Mouse (Mus musculus) liver, adult (tissue): ENCODE measurements around the gene Milr1.

Source experiments
- GATA4 ChIP-seq: IDR thresholded peaks from 2 replicates; pipeline ENCODE4 v1.6.1; 2014; ENCODE audit warnings: mild to moderate bottlenecking, low read length; ENCODE audit not compliant: insufficient replicate concordance

The Milr1 gene

DNA sequence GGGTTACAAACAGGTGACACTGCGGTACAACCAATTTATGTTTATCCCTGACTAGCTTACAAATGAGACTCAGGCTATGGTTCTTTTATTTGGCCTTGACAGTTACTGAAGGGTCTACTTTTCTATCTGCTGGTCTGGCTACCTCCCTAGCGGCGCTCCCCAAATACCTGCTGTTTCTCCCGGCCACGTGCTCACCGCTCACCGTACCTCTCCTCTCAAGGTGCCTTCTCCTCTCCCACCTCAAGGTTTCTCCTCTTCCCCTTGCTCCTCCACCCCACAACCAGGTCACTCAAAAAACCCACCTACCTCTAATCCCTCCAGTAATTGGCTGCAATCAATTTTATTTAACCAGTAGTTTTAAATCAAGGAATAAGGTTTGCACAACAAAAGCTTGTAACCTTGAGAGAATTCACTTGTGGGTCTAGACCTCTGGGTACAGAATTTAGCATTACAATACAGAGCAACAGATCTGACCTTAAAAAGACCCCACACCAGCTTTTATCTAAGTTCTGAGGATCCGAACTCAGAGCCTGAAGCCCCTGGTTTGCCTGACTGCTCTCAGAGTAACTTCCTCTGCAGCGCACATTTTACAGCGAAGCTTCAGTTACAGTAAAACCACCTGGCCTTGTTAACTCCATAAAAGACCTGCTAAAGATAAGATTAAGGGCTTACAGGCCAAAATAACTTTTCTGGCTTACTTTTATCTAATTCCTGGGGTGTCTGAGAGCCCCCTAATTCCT is 26.7 kb upstream of the Milr1 start:
- no peak for TF ChIP-seq GATA4

GRCm38 (mm10) chr11:106727967-106728366 is 23.1 kb upstream of the Milr1 start:
- TF ChIP-seq GATA4, result no peak

- peak; percentile 76 for TF ChIP-seq GATA4
Observed at GRCm38 (mm10) chr11:106728402-106729366, 22.3 kb upstream of the Milr1 start.

GRCm38 (mm10) chr11:106729656-106730055 is 21.4 kb upstream of the Milr1 start:
- TF ChIP-seq GATA4, result no peak

DNA sequence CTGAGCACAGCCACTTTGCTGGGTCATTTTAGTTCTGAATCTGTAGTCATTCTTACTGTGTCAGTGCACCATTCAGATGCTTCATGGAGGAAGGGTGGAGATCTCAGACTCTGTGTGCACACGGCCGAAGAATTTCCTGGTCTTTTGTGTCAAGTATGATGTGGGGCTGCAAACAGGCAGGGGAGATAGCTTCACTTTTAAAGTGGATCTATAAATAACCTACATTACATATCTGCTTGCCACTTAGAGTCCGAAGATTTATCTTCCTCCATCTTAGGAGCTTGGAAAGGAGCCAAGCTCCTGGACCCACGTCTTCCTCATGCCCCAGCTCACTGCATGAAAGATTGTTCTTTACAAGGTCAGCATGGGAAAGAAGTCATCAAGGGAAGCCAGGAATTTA is 20.3 kb upstream of the Milr1 start:
- TF ChIP-seq GATA4, result no peak

GRCm38 (mm10) chr11:106736614-106737013 is 14.4 kb upstream of the Milr1 start:
- no peak for TF ChIP-seq GATA4

- no peak for TF ChIP-seq GATA4
Observed at GRCm38 (mm10) chr11:106737178-106737621, 13.8 kb upstream of the Milr1 start.

DNA sequence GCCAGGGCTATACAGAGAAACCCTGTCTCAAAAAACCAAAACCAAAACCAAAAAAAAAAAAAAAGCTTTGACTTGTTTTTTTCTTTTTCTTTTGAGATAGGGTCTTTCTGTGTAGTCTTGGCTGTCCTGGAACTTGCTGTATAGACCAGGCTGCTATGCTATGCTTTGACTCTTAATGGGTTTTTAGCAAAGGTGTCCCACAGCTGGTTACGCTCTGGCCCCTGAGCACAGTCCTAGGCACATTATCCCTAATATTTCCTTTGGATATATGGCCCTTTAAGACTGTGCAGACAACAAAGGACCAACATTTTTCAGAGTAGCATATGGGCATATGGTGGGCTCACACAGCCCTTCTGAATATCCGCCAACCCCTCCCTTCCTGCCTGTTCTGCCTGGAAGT is 11.9 kb upstream of the Milr1 start:
- no peak for TF ChIP-seq GATA4

DNA sequence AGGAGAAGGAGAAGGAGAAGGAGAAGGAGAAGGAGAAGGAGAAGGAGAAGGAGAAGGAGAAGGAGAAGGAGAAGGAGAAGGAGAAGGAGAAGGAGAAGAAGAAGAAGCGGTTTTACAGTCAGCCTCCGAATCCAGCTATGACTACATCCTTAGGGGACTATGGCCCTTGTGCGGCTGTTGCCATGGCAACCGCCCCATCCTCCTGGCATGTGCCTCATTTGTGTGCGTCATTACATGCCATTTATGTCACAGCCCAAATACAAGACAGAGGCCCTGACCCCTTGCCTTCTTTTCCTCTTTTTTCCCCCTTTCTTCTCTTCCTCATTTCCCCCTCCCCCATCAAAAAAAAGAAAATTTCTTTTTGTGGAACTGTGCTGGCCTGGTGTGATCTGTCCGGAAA is 9.8 kb upstream of the Milr1 start:
- TF ChIP-seq GATA4, result no peak

- no peak for TF ChIP-seq GATA4
Observed at GRCm38 (mm10) chr11:106741826-106742225, 9.2 kb upstream of the Milr1 start.

GRCm38 (mm10) chr11:106742388-106742841 is 8.6 kb upstream of the Milr1 start:
- no peak for TF ChIP-seq GATA4

DNA sequence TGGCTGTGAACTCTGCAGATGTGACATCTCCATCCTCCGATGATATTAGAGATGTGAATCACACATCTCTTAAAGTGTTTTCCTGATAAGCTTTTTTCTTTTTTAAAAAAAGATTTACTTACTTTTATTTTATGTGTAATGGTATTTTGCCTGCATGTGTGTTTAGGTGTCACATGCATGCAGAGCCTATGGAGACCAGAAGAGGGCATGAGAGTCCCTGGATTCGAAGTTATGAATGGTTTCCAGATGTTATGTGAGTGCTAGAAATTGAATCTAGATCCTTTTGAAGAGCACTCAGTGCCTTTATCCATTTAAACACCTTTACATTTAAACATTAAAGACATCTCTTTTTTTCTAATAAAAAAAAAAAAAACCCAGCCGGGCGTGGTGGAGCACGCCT is 6.1 kb upstream of the Milr1 start:
- TF ChIP-seq GATA4, result no peak

DNA sequence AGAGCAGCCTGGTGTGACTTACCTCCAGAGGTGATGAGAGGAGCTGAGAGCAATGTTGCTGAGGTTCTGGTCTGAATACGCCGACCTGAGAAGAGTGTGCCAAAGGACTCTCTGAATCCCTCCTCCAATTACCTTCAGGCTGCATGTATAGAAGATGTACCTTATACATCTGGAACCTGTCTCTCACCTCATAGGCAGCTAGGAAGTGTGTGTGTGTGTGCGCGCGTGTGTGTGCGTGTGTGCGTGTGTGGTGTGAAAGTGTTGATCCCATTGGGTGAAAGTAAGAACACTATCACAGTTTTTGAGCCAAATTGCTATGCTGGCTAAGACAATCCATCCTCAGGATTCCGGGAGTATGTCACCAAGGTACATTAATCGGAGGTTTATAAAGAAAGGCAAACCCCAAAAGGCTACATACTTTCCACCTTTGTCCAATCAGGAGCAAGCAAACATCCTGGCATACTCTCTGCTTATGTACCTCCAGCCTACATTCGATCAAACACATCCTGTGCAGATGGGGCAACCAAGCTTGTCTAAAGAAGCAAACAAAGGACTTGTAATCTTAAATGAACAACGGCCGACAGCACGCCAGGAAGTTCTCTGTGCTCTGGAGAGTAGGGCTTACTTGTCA is 790 bp upstream of the Milr1 start, which contains the start of gene Pecam1:
Pecam1 (minus strand) TSS at position 508 of the 631 bp plus-strand sequence.
- no peak for TF ChIP-seq GATA4

GRCm38 (mm10) chr11:106752103-106752502 is 1.1 kb downstream of the Milr1 start:
- no peak for TF ChIP-seq GATA4

DNA sequence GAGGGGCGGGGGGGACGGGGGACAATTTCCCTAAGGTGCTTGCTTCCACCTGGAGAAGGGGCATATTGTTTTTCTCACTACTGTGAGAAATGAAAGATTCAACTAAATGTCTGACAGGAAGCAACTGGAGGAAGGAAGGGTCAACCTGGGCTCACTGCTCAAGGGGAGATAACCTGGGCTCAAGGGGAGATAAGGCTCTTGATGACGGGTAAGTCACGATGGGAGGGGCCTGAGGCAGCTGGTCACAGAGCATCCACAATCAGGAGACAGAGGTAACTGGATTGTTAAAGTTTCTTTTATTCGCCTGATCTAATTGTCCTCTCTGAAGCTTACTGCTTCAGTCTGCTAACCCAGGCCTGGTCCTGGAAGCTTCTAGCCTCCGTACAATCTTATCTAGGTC is 2.3 kb downstream of the Milr1 start:
- no peak for TF ChIP-seq GATA4
